Mouse (Mus musculus) CH12.LX (cell line): Measurements from ENCODE around the gene Mlh1. TPM values are rescaled to one million over a fixed set of nuclear protein-coding genes. Genes with fewer than 3 reads are reported as not detected.

Experiments
- DNase-seq: peaks from one replicate; pipeline ENCODE4 v3.0.0-alpha.2; 2013; ENCODE audit errors: extremely low read depth
- H3K27ac ChIP-seq: 2 replicates; pipeline ENCODE4 v1.5.1; 2012; ENCODE audit warnings: low read depth, mild to moderate bottlenecking, control low read depth, moderate library complexity; ENCODE audit not compliant: insufficient read depth
- H3K27me3 ChIP-seq: replicated peaks from 2 replicates; pipeline ENCODE3; 2012; ENCODE audit warnings: inconsistent platforms
- H3K36me3 ChIP-seq, 2 experiments: replicated peaks in 1 of 2; 2 replicates each; pipeline versions ENCODE3 to v1.6.1; 2012; ENCODE audit warnings: inconsistent platforms in 1 of 2, low read length in 1 of 2, mild to moderate bottlenecking in 1 of 2, mixed read lengths in 1 of 2, moderate library complexity in 1 of 2; ENCODE audit not compliant: control insufficient read depth in 1 of 2, insufficient read depth in 1 of 2
- H3K4me1 ChIP-seq, 2 experiments: 2 replicates each; pipeline ENCODE4 v1.6.1; 2012; ENCODE audit warnings: inconsistent platforms in 1 of 2, moderate library complexity in 1 of 2; ENCODE audit not compliant: insufficient read depth in 2 of 2, control insufficient read depth in 1 of 2
- H3K4me2 ChIP-seq: 2 replicates; pipeline ENCODE4 v1.6.1; 2012; ENCODE audit warnings: low read depth, mild to moderate bottlenecking, control low read depth; ENCODE audit not compliant: poor library complexity, insufficient read depth, severe bottlenecking
- H3K4me3 ChIP-seq, 3 experiments: fragments of 150-350 bp in 1 of 3; sonication (generic) in 1 of 3; replicated peaks in 1 of 3; 2 replicates each; pipeline versions ENCODE3 to v1.5.1; 2011 to 2012; ENCODE audit warnings: low read depth in 2 of 3, low read length in 2 of 3, mild to moderate bottlenecking in 2 of 3, moderate library complexity in 2 of 3, control low read depth in 1 of 3, improper control_type of control experiment in 1 of 3, inconsistent platforms in 1 of 3, mixed read lengths in 1 of 3; ENCODE audit not compliant: poor library complexity in 1 of 3
- H3K79me2 ChIP-seq: replicated peaks from 2 replicates; pipeline ENCODE4 v1.6.1; 2012; ENCODE audit warnings: mild to moderate bottlenecking, moderate library complexity; ENCODE audit not compliant: control insufficient read depth, poor library complexity, insufficient read depth, severe bottlenecking; ENCODE audit errors: extremely low read depth
- H3K9ac ChIP-seq: 2 replicates; pipeline ENCODE4 v1.6.1; 2012; ENCODE audit warnings: low read depth, mild to moderate bottlenecking, control low read depth, moderate library complexity; ENCODE audit not compliant: insufficient read depth
- H3K9me3 ChIP-seq: replicated peaks from 2 replicates; pipeline ENCODE3; 2012; ENCODE audit warnings: low read length, inconsistent platforms, mixed read lengths
- BHLHE40 ChIP-seq: IDR thresholded peaks from 2 replicates; pipeline ENCODE4 v1.6.1; 2011; ENCODE audit warnings: mild to moderate bottlenecking, low read depth, low read length, improper control_type of control experiment
- CTCF ChIP-seq, 2 experiments: IDR thresholded peaks in 1 of 2; conservative IDR thresholded peaks in 1 of 2; 2 replicates each; pipeline ENCODE4 v1.5.1; 2011 to 2012; ENCODE audit warnings: low read depth in 2 of 2, low read length in 2 of 2, improper control_type of control experiment in 1 of 2, inconsistent platforms in 1 of 2, mild to moderate bottlenecking in 1 of 2, moderate library complexity in 1 of 2
- IRF4 ChIP-seq: IDR thresholded peaks from 2 replicates; pipeline ENCODE4 v1.6.1; 2014; ENCODE audit warnings: low read depth, mild to moderate bottlenecking, inconsistent platforms, low read length, improper control_type of control experiment
- JUN ChIP-seq: IDR thresholded peaks from 2 replicates; pipeline ENCODE4 v1.6.1; 2011; ENCODE audit warnings: low read depth, mild to moderate bottlenecking, low read length, improper control_type of control experiment, moderate library complexity; ENCODE audit not compliant: insufficient read depth
- MAFK ChIP-seq: IDR thresholded peaks from 2 replicates; pipeline ENCODE4 v1.6.1; 2011; ENCODE audit warnings: low read length, improper control_type of control experiment; ENCODE audit not compliant: insufficient replicate concordance
- NELFE ChIP-seq: IDR thresholded peaks from 2 replicates; pipeline ENCODE4 v1.6.1; 2011; ENCODE audit warnings: low read depth, low read length, improper control_type of control experiment
- POLR2A ChIP-seq: IDR thresholded peaks from 2 replicates; pipeline ENCODE4 v1.6.1; 2011; ENCODE audit warnings: low read depth, mild to moderate bottlenecking, improper control_type of control experiment, low read length
- RAD21 ChIP-seq: IDR thresholded peaks from 2 replicates; pipeline ENCODE4 v1.6.1; 2011; ENCODE audit warnings: low read depth, mild to moderate bottlenecking, low read length, improper control_type of control experiment, moderate library complexity
- RCOR1 ChIP-seq: conservative IDR thresholded peaks from 2 replicates; pipeline ENCODE4 v1.6.1; 2012; ENCODE audit warnings: low read depth, mild to moderate bottlenecking, inconsistent platforms, low read length, improper control_type of control experiment
- SIN3A ChIP-seq: IDR thresholded peaks from 2 replicates; pipeline ENCODE4 v1.6.1; 2012; ENCODE audit warnings: low read length, improper control_type of control experiment, inconsistent platforms
- USF1 ChIP-seq: IDR thresholded peaks from 2 replicates; pipeline ENCODE4 v1.6.1; 2014; ENCODE audit warnings: low read depth, mild to moderate bottlenecking, inconsistent platforms, low read length, improper control_type of control experiment
- ZKSCAN1 ChIP-seq: IDR thresholded peaks from 2 replicates; pipeline ENCODE4 v1.6.1; 2012; ENCODE audit warnings: low read depth, inconsistent platforms, low read length, improper control_type of control experiment, borderline replicate concordance
- ZMIZ1 ChIP-seq: IDR thresholded peaks from 2 replicates; pipeline ENCODE4 v1.6.1; 2012; ENCODE audit warnings: low read depth, mild to moderate bottlenecking, inconsistent platforms, low read length, improper control_type of control experiment
- dilution Hi-C: fragments of 300-500 bp; cut with MboI; formaldehyde crosslinking; loops from 2 replicates; pipeline ENCODE4 v1.14.3; 2020; ENCODE audit warnings: low sequenced_read_pairs; ENCODE audit not compliant: extremely low pct_unique_long_range_greater_than_20kb, extremely low pct_ligation_motif_present
- in situ Hi-C: fragments of 300-500 bp; cut with MboI; formaldehyde crosslinking; loops from 3 replicates; pipeline ENCODE4 v1.14.3; 2019; ENCODE audit warnings: low sequenced_read_pairs, low pct_ligation_motif_present, low pct_unique_long_range_greater_than_20kb, mixed read lengths
- polyA plus RNA-seq: library from polyadenylated mRNA; unstranded; fragments of >175 nt; gene quantifications from 2 replicates; pipeline ENCODE4 v1.2.1, GENCODE M21; 2012; ENCODE audit warnings: low read depth; ENCODE audit not compliant: insufficient read length
- total RNA-seq, 2 experiments: library from RNA; depleted of rRNA; stranded (reverse); fragments of 300-350 nt in 1 of 2; fragments of >200 nt in 1 of 2; gene quantifications; 2 replicates each; pipeline ENCODE4 v1.2.3; 2012 to 2014

Gene Mlh1
- total and polyA plus RNA-seq, 3 experiments = 25.7 to 57.9 (median 50.2) TPM

DNA sequence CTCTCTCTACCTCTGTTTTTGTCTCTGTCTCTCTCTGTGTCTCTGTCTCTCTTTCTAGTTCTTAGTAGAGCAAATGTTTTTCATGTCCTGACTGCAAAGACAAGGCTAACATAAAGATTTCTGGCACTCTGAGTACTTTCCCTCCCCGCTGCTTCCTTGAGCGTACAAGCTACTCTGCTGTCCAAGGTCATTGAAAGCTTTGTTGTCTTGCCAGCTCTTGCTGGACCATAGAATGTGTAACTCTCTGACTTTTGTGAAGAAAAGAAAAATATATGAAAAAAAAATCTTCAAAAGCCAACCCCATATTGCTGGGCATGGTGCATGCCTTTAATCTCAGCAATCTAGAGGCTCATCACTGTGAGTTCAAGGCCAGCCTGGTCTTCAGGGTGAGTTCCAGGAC is 27.0 kb upstream of the Mlh1 start:
- no peak for DNase-seq
- H3K9ac ChIP-seq = no peak overlapping the region
- H3K9me3 ChIP-seq = no peaks in the 10 kb centered on the region
- no peak overlapping the region for H3K4me2 ChIP-seq
- in situ Hi-C loops = no loop called here
- peaks cover 6% of the 10 kb centered on the region for H3K27me3 ChIP-seq
- TF ChIP-seq BHLHE40 (no peak), ZKSCAN1 (no peak), JUN (no peak), CTCF (conservative IDR thresholded peaks at IDR 0.05 in 1 of 2, IDR thresholded peaks at IDR 0.05 in 1 of 2; ENCODE audit: low read depth in 2 of 2, low read length in 2 of 2) (no peak), ZMIZ1 (no peak), IRF4 (no peak), POLR2A (no peak), USF1 (no peak), RCOR1 (no peak), SIN3A (no peak)
- TF ChIP-seq, all 38 proteins: peak for 0
- Histone ChIP-seq H3K36me3 (no peaks in the 10 kb centered on the region), H3K27ac (no peak overlapping the region), H3K4me3 (no peak overlapping the region), H3K4me1 (peaks cover 0 to 5% of the 10 kb centered on the region in 2 experiments; a peak in 1 of 4 replicates), H3K79me2 (no peaks in the 10 kb centered on the region)
- dilution Hi-C loops = no loop called here

DNA sequence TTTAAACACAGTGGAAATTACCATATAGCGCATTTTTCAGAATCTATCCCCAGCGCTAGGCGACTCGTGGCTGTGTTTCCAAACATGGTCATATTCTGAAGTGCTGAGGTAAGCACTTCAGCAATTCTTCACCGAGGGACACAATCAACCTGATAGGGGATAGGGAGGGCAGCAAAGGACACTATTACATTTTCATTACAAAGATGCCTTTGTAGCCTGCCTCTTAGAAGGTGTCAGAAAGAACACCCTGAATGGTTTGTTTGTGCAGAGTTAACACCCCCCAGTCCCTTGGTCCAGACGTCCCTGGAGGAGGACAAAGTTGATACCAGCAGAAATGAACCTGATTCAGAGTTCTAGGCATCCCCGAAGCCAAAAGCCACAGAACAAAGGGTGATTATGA is 24.8 kb upstream of the Mlh1 start:
- DNase-seq = no peak
- Histone ChIP-seq H3K9me3 (no peaks in the 10 kb centered on the region), H3K4me3 (no peak overlapping the region), H3K27ac (no peak overlapping the region), H3K4me2 (no peak overlapping the region), H3K9ac (no peak overlapping the region), H3K27me3 (peaks cover 2% of the 10 kb centered on the region), H3K4me1 (peaks cover 0 to 5% of the 10 kb centered on the region in 2 experiments; a peak in 1 of 4 replicates), H3K36me3 (no peaks in the 10 kb centered on the region), H3K79me2 (no peaks in the 10 kb centered on the region)
- TF ChIP-seq MAFK (peak; percentile 54; the same call in 1 of the 2 replicates), NELFE (no peak)
- in situ Hi-C loops (no loop called here), dilution Hi-C loops (no loop called here)

DNA sequence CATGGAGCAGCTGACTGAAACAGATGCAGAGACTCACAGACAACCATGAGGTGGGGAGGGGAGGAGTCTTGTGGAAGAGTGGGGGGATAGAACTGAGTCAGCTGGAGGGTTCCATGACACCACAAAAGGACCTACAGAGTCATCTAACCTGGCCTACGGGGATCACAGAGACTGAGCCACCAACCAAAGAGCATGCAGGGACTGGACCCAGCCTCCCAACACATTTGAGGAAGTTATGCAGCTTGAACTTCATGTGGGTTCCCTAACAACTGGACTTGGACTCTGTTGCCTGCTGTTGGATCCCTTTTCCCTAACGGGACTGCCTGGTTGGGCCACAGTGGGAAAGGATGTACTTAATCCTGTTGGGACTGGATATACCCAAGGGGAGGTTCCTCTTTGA is 23.7 kb upstream of the Mlh1 start:
- dilution Hi-C loops (no loop called here), in situ Hi-C loops (no loop called here)
- Histone ChIP-seq H3K36me3 (no peaks in the 10 kb centered on the region), H3K27me3 (peaks cover 2% of the 10 kb centered on the region), H3K27ac (no peak overlapping the region), H3K4me3 (no peak overlapping the region), H3K9ac (no peak overlapping the region), H3K9me3 (no peaks in the 10 kb centered on the region), H3K4me1 (peaks cover 0 to 5% of the 10 kb centered on the region in 2 experiments; a peak in 1 of 4 replicates), H3K4me2 (no peak overlapping the region), H3K79me2 (no peaks in the 10 kb centered on the region)
- no peak for DNase-seq
- TF ChIP-seq RAD21 (no peak), USF1 (no peak), SIN3A (no peak), ZKSCAN1 (no peak)
